Mouse (Mus musculus): ENCODE results near the gene Slc4a4. TPM values are rescaled to one million over a fixed set of nuclear protein-coding genes. Genes with fewer than 3 reads are reported as not detected.

Gene Slc4a4
- total RNA-seq, 2 experiments from 2014 or later: not detected

- no peak for ATAC-seq (replicated peaks; ENCODE audit: low FRiP score, poor library complexity, severe bottlenecking)
Measured at GRCm38 (mm10) chr5:88915082-88915481, 28.5 kb downstream of the Slc4a4 start.

- ATAC-seq (replicated peaks; ENCODE audit: low FRiP score, poor library complexity, severe bottlenecking): no peak
Measured at GRCm38 (mm10) chr5:88916501-88916971, 29.9 kb downstream of the Slc4a4 start.

- no peak for ATAC-seq (replicated peaks; ENCODE audit: low FRiP score, poor library complexity, severe bottlenecking)
Measured at GRCm38 (mm10) chr5:88917221-88917620, 30.6 kb downstream of the Slc4a4 start.

GRCm38 (mm10) chr5:88917630-88918029, 31.0 kb downstream of the Slc4a4 start:
- no peak for ATAC-seq (replicated peaks; ENCODE audit: low FRiP score, poor library complexity, severe bottlenecking)

GRCm38 (mm10) chr5:88918538-88918937, 31.9 kb downstream of the Slc4a4 start:
- ATAC-seq (replicated peaks; ENCODE audit: low FRiP score, poor library complexity, severe bottlenecking): no peak

GRCm38 (mm10) chr5:88925576-88925975, 39.0 kb downstream of the Slc4a4 start:
- ATAC-seq (replicated peaks; ENCODE audit: low FRiP score, poor library complexity, severe bottlenecking): no peak

- ATAC-seq (replicated peaks; ENCODE audit: low FRiP score, poor library complexity, severe bottlenecking): no peak
Measured at GRCm38 (mm10) chr5:88928201-88928916, 41.7 kb downstream of the Slc4a4 start.

GRCm38 (mm10) chr5:88929392-88930094, 42.9 kb downstream of the Slc4a4 start:
- no peak for ATAC-seq (replicated peaks; ENCODE audit: low FRiP score, poor library complexity, severe bottlenecking)

GRCm38 (mm10) chr5:88930129-88930528, 43.5 kb downstream of the Slc4a4 start:
- ATAC-seq (replicated peaks; ENCODE audit: low FRiP score, poor library complexity, severe bottlenecking): no peak

GRCm38 (mm10) chr5:88930611-88931010, 44.0 kb downstream of the Slc4a4 start:
- no peak for ATAC-seq (replicated peaks; ENCODE audit: low FRiP score, poor library complexity, severe bottlenecking)

- no peak for ATAC-seq (replicated peaks; ENCODE audit: low FRiP score, poor library complexity, severe bottlenecking)
Measured at GRCm38 (mm10) chr5:88931176-88931575, 44.6 kb downstream of the Slc4a4 start.

GRCm38 (mm10) chr5:88933454-88933853, 46.8 kb downstream of the Slc4a4 start:
- no peak for ATAC-seq (replicated peaks; ENCODE audit: low FRiP score, poor library complexity, severe bottlenecking)

GRCm38 (mm10) chr5:88933946-88934345, 47.3 kb downstream of the Slc4a4 start:
- ATAC-seq (replicated peaks; ENCODE audit: low FRiP score, poor library complexity, severe bottlenecking): no peak

- no peak for ATAC-seq (replicated peaks; ENCODE audit: low FRiP score, poor library complexity, severe bottlenecking)
Measured at GRCm38 (mm10) chr5:88938208-88938607, 51.6 kb downstream of the Slc4a4 start.

GRCm38 (mm10) chr5:88939151-88939550, 52.5 kb downstream of the Slc4a4 start:
- no peak for ATAC-seq (replicated peaks; ENCODE audit: low FRiP score, poor library complexity, severe bottlenecking)

GRCm38 (mm10) chr5:88939782-88940181, 53.2 kb downstream of the Slc4a4 start:
- no peak for ATAC-seq (replicated peaks; ENCODE audit: low FRiP score, poor library complexity, severe bottlenecking)

- no peak for ATAC-seq (replicated peaks; ENCODE audit: low FRiP score, poor library complexity, severe bottlenecking)
Measured at GRCm38 (mm10) chr5:88941905-88942304, 55.3 kb downstream of the Slc4a4 start.

GRCm38 (mm10) chr5:88945661-88946339, 59.2 kb downstream of the Slc4a4 start:
- no peak for ATAC-seq (replicated peaks; ENCODE audit: low FRiP score, poor library complexity, severe bottlenecking)

GRCm38 (mm10) chr5:88950337-88950736, 63.7 kb downstream of the Slc4a4 start:
- no peak for ATAC-seq (replicated peaks; ENCODE audit: low FRiP score, poor library complexity, severe bottlenecking)

GRCm38 (mm10) chr5:88952757-88953577, 66.3 kb downstream of the Slc4a4 start:
- no peak for ATAC-seq (replicated peaks; ENCODE audit: low FRiP score, poor library complexity, severe bottlenecking)

Measured in erythroblast, adult 5-6 weeks (primary cell).